Mouse (Mus musculus) left cerebral cortex, adult 9 months (tissue): ENCODE measurements at regions not wholly inside any gene's neighbourhood (a gene's known extent, or its start where the extent isn't known, plus 50 kb on each side); places are given as distances from the start of the nearest gene placed in this dataset.
"Not testable (repeated sequence)": the region's sequence is repeated elsewhere in the genome, so short reads cannot be mapped to it uniquely, and the experiment has no call there.

Source experiments
- DNase-seq, 2 experiments: peaks; one replicate each; pipeline ENCODE4 v3.0.0; 2022; ENCODE audit warnings: low spot score in 2 of 2

DNA sequence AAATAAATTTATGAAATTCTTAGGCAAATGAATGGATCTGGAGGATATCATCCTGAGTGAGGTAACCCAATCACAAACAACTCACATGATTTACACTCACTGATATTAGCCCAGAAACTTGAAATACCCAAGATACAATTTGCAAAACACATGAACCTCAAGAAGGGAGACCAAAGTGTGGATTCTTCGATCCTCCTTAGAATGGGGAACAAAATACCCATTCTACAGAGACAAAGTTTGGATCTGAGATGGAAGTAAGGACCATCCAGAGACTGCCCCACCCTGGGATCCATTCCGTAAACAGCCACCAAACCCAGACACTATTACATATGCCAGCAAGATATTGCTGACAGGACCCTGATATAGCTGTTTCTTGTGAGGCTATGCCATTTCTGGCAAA lies 971.2 kb downstream of the Agbl1 start:
- not testable (repeated sequence) for DNase-seq

DNA sequence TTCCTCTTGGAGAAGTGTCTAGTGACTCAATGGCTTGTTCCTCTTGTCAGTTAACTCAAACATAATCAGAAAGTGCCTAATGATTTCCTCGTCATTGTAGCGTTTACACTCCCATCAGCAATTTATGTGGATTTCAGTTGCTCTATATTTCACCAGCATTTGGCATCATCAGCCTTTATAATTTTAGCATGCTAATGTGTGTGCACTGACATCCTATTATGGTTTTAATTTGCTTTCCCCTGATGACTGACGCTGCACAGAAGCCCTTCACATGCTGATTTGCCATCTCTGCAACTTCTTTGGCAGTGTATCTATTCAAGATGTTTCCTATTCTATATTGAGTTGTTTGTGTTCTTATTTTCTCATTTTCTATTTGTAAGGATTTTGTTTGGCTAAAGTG lies 975.9 kb downstream of the Agbl1 start:
- DNase-seq, result no peak

DNA sequence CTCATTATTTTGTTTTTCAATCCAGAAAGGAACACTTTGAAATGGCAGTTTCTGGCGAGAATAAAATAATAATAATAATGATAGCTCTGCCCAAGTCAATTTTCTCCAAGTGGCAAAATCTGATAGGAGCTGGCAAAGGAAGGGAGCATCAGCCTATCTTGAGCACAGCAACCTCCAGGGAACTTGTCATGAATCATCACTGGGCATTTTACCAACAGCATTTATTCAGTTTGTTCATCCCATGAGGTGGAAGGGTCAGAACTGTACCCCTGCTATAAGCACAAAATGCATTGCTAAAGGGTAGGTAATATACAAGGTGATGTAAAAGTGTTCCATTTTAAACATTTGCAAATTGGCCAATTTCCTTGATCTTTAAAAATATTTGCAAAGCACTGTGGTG lies 1019.7 kb downstream of the Agbl1 start:
- no peak for DNase-seq

DNA sequence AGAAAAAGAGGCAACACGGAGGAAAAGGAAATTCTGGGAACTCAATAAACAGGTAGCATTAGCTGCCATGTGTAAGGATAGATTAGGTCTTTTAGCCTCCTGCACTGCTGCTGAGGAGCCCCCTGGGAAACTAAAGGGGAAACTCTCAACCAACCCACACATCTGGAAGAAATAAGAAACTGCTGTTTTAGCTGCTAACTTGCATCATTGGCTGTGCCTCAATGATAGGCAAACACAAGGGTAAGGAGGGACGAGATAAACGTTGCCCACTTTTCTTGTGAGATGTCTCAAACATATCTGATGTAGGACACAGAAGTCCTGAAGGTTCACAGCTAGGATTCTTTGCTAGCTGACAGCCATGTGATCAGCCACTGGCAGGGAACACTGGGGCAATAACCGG lies 1058.0 kb downstream of the Agbl1 start:
- no peak for DNase-seq

DNA sequence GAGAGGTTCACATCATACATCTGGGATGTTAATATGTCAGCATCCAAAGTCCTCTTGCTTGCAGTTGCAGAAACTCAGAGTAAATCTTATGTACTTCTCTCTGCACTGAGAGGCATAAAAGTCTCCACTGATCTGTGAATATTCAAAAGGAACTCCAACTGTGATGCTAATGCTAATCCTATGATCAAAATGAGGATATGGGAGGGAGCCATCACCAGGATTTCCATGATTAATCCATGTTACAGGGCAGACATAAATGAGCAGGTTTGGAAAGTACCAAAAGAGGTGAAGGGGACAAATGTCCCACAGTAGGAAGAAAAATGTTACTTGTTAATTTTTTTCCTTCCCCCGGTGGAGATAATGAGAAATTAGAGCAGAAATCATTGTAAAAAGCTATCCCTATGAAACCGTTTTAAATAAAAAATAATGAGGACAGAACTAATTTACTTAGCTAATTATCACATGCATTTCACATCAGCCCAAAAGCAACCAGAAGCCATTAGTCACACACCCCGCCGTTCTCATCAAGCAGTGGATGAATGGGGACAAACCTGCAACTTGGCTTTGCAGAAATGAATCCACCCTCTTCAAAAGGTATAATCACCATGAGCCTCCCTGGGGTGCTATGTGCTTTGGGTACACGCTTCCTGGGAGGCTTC lies 1065.4 kb downstream of the Agbl1 start:
- no peak for DNase-seq

DNA sequence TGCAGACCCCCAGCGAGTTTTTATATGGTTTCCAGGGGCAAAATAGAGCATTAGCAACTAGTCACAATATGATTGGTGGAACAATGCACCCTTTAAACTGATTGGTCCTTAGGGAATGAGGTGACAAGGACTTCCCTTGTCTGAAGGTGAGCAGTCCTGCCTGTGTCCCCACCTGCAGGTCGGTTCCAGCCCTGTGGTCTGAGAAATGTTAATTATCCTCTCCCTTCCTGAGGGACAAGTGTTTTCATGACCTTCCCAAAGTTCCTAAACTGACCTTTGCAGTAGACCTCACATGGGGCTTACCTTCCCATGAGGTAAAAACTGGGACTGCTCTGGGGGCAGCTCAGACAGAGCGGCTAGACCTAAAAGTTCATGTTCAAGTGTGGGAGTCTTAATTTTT lies 1073.5 kb downstream of the Agbl1 start:
- no peak for DNase-seq

DNA sequence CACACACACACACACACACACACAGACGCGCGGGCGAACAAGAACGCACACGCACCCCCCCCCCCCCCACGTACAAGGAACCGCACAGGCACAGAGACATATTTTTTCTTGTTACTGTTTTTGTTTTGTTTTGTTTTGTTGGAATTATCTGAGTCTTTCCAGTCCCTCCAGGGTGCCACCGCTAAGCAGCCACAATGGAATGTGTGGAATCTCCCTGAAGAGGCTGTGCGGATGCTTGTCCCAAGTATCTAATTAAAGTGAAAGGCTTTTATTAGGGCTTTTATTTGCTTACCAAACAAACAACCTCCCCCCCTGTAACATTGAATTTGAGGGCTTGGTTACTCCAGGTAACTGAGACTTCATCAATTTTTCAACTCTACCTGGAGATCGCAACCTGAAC lies 1074.2 kb downstream of the Agbl1 start:
- no peak for DNase-seq

DNA sequence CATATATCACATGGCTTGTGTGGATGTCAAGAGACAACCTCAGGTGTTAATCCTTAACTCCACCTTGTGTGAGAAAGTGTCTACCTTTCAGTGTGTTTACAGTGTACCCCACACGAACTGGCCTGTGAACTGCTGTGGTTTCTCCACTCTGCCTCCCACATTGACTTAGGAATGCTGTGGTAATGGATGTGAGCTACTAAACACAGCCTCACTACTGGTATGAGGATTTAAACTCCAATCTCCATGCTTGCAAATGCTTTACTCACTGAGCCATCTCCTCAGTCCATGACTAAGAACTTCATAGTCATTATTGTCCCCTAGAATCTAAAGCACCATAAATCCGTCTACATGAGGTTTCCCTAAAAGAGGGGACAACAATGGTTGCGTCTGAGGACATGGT lies 1075.8 kb downstream of the Agbl1 start:
- DNase-seq, result no peak

DNA sequence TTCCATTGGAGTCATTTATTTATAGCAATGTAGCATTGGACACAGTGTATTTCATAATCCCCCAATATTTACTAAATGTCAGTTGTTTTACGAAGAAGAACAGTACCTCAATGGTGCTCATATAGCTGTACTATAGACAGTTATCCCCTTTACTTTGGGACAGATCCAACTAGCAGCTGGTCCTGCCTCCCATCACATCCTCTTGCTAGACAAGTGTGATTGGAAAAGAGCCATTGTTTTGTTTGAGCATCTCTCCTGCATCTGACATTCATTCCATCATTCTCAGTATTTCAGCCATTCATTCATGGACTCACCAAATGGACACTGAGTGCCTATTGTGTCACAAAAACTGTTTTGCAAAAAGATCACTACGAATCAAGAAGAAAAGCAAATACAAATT lies 1082.0 kb downstream of the Agbl1 start:
- no peak for DNase-seq

DNA sequence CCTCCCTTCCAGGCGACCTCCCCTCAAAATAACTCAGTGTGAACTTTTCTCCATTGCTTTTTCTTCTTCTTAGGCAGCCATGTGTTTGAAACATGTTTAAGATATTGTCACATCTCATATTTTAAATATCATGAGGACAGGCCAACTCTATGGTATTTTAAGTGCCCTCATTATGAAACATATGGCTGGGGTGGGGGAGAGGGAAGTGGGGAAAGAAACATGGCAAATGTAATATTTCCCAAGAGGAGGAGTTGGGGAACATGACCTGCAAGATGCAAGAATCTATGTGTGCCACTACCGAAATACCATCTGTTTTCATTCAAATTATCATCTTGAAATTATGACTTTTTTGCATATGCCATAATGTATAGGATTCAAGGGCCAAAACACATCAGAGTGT lies 1095.5 kb downstream of the Agbl1 start:
- no peak for DNase-seq

DNA sequence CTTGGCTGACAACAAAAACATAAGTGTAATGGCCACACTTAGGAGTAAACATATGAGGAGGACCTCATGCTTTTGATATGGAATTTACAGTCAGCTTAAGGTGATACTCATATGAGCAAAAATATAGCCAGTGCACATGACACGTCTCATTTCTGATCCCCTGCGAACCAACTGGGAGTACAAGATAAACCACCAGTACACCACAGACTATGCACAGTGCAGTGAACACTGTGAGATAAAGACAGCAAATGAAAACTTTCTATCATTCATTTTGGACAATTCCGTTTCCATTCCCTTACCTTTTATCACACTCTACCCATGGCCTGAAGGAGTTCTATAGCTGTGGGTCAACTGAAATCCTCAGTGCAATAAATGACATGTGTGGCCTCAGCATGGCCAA lies 1097.1 kb downstream of the Agbl1 start:
- DNase-seq, result no peak

DNA sequence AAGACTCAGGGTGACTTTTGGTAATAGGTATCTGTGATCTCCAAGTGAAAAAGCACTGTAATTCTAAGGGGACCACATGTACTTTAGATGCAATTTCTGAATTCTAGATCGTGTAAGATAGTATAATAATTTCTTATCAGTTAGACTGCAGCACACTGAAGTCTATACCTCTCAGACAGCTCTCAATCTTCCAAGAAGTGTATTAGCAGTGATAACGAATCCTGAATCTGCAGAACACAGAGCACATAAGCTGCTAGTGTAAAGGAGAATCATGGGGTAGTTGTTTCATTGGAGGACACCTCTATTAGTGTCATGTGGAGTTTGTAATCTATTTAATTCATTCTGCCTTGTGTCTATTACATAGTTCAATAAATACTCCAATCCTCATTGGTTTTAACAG lies 1097.8 kb downstream of the Agbl1 start:
- DNase-seq, result no peak

DNA sequence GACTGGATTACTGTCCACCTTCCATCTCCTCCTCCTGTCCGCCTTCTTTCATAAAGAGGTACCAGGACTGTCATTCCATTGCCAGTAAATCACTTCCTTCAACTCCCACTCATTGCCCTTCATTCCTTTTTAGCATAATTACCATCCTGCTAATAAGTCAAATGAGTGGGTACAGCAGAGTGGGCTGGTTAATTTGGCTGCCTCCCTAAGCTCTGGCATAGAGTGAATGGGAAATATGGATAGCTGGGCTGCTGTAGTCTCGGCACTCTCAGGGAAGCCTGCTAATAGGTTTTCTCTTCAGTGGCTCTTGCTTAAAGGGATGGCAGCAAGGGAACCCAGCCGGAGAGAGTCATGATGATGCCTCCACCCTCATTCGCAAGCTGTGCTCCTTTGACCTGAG lies 1108.9 kb downstream of the Agbl1 start:
- peak; percentile 5 to 15 for DNase-seq
